Mouse (Mus musculus): ENCODE measurements around the gene Zfp292. TPM values are rescaled to one million over a fixed set of nuclear protein-coding genes. Genes with fewer than 3 reads are reported as not detected.

Gene Zfp292
- polyA plus RNA-seq (2017; shearing (Covaris generic)), result 50.8 TPM

DNA sequence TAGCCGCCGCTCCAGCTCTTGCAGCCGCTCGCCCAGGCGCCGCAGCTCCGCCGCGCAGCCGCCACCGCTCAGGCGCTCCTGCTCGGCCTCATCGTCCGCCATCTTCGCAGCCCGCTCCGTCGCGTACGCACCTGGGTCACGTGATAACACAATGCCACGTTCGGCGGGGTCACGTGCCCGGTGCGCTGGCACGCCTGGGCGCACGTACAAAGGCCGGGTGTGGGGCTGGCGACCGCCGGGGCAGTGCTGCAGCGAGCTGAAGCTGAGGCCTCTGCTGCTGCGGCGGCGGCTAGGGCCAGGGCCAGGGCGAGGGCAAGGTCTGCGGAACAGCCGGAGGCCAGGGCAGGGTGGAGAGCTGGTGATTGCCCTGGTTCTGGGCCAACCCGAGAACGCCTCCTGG lies at the start of gene Zfp292:
Gene Zfp292, minus strand, starts transcription at position 143 of the 400 bp plus-strand sequence.

DNA sequence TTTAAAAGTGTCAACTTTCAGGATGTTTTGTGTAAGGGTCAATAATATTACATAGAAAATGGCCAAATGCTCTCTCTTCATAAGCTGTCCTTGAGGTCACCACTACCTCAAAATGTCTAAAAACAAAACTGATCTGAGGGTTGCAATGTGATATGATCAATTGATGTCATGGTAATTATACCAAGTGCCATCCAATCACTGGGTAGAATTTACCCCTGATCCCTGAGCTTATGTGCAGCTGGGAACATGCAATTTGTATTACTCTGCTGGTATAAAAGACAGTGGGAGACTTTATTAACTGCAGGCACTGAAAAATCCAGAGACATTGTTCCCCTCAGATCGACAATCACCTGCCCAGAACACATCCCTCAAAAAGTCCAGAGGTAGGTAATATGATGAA lies 10.7 kb upstream of the Zfp292 start, which contains the start of gene Cga:
Gene Cga, plus strand, starts transcription at position 301 of the 400 bp plus-strand sequence.

DNA sequence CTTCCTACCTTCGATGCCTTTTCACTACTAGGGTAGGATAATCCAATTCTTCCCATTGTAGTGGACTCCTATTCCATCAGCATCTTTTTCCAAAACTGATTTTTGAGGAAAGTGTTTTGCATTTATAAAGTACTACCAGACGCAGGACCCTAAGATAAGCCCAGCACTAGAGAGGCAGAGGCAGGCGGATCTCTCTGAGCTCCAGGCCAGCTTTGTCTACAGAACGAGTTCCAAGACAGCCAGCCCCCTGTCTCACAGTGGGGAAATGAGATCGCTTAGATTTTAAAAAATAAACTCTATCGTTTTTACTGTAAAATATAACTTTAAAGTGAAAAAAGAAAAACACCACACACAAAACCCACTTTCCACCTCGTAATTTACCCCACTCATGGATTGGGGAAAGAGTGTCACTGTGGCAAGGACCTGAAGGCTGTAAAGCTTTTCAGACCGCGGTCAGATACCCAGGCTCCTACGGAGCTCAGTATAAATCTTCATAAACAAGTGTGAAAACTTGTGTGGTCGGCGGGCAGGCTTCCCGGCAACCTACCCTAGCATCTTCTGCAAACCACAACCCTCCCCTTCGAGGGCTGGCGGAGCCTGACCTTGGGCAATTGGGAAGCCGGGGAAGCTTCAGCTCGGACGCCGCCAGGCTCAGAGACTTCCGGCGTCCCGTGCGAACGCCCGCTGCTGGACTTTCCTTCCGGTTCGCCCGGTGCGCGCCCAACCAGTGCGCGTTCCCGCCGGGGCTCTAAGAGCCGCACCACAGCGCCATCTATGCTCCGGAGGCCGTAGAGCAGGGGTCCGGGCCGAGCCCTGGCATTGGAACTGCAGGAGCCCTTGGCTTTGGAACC lies 104.9 kb downstream of the Zfp292 start, which contains the start of gene Smim8:
Gene Smim8, minus strand, starts transcription at position 747 of the 851 bp plus-strand sequence.

DNA sequence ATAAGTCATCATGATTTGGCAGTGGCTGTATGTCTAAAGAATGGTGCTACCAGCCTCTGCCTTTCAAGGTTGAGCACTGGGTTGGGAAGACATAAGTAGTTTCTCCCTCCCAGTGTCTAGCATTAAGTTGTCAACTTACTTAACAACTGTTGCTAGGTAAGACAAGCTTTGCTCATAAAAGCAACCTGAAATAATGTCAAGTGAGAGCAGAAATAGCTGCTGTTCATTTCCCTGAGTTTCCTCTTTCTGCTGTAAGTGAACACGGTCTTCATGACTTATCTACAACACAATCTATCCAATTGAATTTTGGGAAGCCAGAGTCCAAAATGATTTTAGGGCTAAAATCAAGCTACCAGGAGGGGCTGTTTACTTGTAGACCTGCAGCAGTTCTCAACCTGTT lies 126.6 kb downstream of the Zfp292 start, which contains the start of gene Gm136:
Gene Gm136, minus strand, starts transcription at position 101 of the 400 bp plus-strand sequence.

Other genes with a start within 250 kb of the Zfp292 start
- 7.2 TPM for gene Slc35a1, start 195.5 kb downstream of the Zfp292 start, polyA plus RNA-seq (2017; shearing (Covaris generic))
- not detected for gene Cfap206, start 152.8 kb downstream of the Zfp292 start, polyA plus RNA-seq (2017; shearing (Covaris generic))
- gene Gm136, start 126.7 kb downstream of the Zfp292 start, polyA plus RNA-seq (2017; shearing (Covaris generic)), result not detected
- 31.2 TPM for gene Smim8, start 104.5 kb downstream of the Zfp292 start, polyA plus RNA-seq (2017; shearing (Covaris generic))
- not detected for gene Cga, start 10.8 kb upstream of the Zfp292 start, polyA plus RNA-seq (2017; shearing (Covaris generic))